Mouse (Mus musculus) stomach, postnatal 0 days (tissue): ENCODE data around the gene Cacna2d1. TPM values are rescaled to one million over a fixed set of nuclear protein-coding genes. Genes with fewer than 3 reads are reported as not detected.

Experiments used
- ATAC-seq: fragments of 200-750 bp; cut with Nextera tagmentation; 2 replicates; pipeline ENCODE4 v1.8.0; 2017; ENCODE audit not compliant: low FRiP score, low TSS enrichment
- DNase-seq: peaks from one replicate; pipeline ENCODE4 v3.0.0-alpha.2; 2016; ENCODE audit warnings: low spot score
- H3K27ac ChIP-seq: fragments of 300-500 bp; sonication (generic); replicated peaks from 2 replicates; pipeline ENCODE4 v1.5.1; 2014; ENCODE audit warnings: mild to moderate bottlenecking, control low read depth
- H3K27me3 ChIP-seq: fragments of 300-500 bp; sonication (generic); 2 replicates; pipeline ENCODE4 v1.6.1; 2014; ENCODE audit warnings: low read length; ENCODE audit not compliant: control insufficient read depth, insufficient read depth
- H3K36me3 ChIP-seq: fragments of 300-500 bp; sonication (generic); 2 replicates; pipeline ENCODE4 v1.6.1; 2014; ENCODE audit warnings: low read length, mixed read lengths; ENCODE audit not compliant: control insufficient read depth, insufficient read depth
- H3K4me1 ChIP-seq: fragments of 300-500 bp; sonication (generic); replicated peaks from 2 replicates; pipeline ENCODE4 v1.6.1; 2014; ENCODE audit warnings: antibody characterized with exemption; ENCODE audit not compliant: control insufficient read depth, insufficient read depth
- H3K4me2 ChIP-seq: fragments of 300-500 bp; sonication (generic); replicated peaks from 2 replicates; pipeline ENCODE4 v1.6.1; 2014; ENCODE audit warnings: low read depth, mild to moderate bottlenecking, control low read depth, moderate library complexity
- H3K4me3 ChIP-seq: fragments of 300-500 bp; sonication (generic); 2 replicates; pipeline ENCODE4 v1.5.1; 2014; ENCODE audit warnings: low read depth, low read length, control low read depth
- H3K9ac ChIP-seq: fragments of 300-500 bp; sonication (generic); 2 replicates; pipeline ENCODE4 v1.6.1; 2014; ENCODE audit warnings: mild to moderate bottlenecking, low read length, control low read depth, mixed read lengths
- H3K9me3 ChIP-seq: fragments of 300-500 bp; sonication (generic); 2 replicates; pipeline ENCODE4 v1.6.1; 2016; ENCODE audit warnings: low read length; ENCODE audit not compliant: control insufficient read depth
- CTCF ChIP-seq: IDR thresholded peaks from 2 replicates; pipeline ENCODE4 v1.5.1; 2016; ENCODE audit warnings: antibody characterized with exemption, low read depth, mild to moderate bottlenecking, moderate library complexity
- EP300 ChIP-seq: optimal IDR thresholded peaks from 2 replicates; pipeline ENCODE3; 2016; ENCODE audit warnings: antibody characterized with exemption
- WGBS: fragments of 180-500 bp; shearing (Covaris S2); extraction: QIAGEN DNeasy Blood & Tissue Kit; methylation state at CpG from one replicate; pipeline ENCODE4 v1.1.7; 2014; 5-methylcytosine and 5-hydroxymethylcytosine counted together
- polyA plus RNA-seq: library from polyadenylated mRNA; unstranded; fragments of >200 nt; fragmentation: Nextera tagmentation; extraction: Ambion mirVana; gene quantifications from 2 replicates; pipeline ENCODE4 v1.2.1, GENCODE M21; 2015

The Cacna2d1 gene
- polyA plus RNA-seq, 1 experiment from 2014 or later = 7.5 TPM

GRCm38 (mm10) chr5:15933017-15933416 is 1.5 kb upstream of the Cacna2d1 start:
- WGBS = 51% methylated on average over 6 of the region's 6 CpGs
- Histone ChIP-seq H3K4me1 (no peaks in the 10 kb centered on the region), H3K27ac (no peak overlapping the region), H3K4me2 (no peak overlapping the region), H3K9ac (no peak overlapping the region), H3K36me3 (no peaks in the 10 kb centered on the region), H3K27me3 (no peaks in the 10 kb centered on the region), H3K9me3 (no peaks in the 10 kb centered on the region), H3K4me3 (no peak overlapping the region)
- no peak for DNase-seq
- ATAC-seq = no peak
- TF ChIP-seq CTCF (no peak), EP300 (no peak)

GRCm38 (mm10) chr5:15933581-15934375 is 713 bp upstream of the Cacna2d1 start:
- H3K27ac ChIP-seq = peak overlapping the region; percentile 91
- H3K4me2 ChIP-seq = peak overlapping the region; percentile 68
- peak overlapping the region; percentile 65 for H3K4me3 ChIP-seq
- peak overlapping the region; percentile 76 for H3K9ac ChIP-seq
- H3K27me3 ChIP-seq = no peaks in the 10 kb centered on the region
- DNase-seq = no peak
- TF ChIP-seq EP300 (no peak), CTCF (no peak)
- WGBS = 14% methylated on average over 17 of the region's 17 CpGs
- no peaks in the 10 kb centered on the region for H3K36me3 ChIP-seq
- peak; percentile 39 for ATAC-seq
- H3K4me1 ChIP-seq = no peaks in the 10 kb centered on the region
- H3K9me3 ChIP-seq = no peaks in the 10 kb centered on the region

- DNase-seq = no peak
- TF ChIP-seq CTCF = no peak
- no peak for TF ChIP-seq EP300
- no peaks in the 10 kb centered on the region for H3K36me3 ChIP-seq
- ATAC-seq = no peak; the same call in 1 of the 2 replicates
- no peaks in the 10 kb centered on the region for H3K4me1 ChIP-seq
- H3K27me3 ChIP-seq = no peaks in the 10 kb centered on the region
- H3K4me3 ChIP-seq = peak overlapping the region; percentile 65
- peak overlapping the region; percentile 76 for H3K9ac ChIP-seq
- H3K27ac ChIP-seq = peak overlapping the region; percentile 91
- H3K9me3 ChIP-seq = no peaks in the 10 kb centered on the region
- H3K4me2 ChIP-seq = peak overlapping the region; percentile 68
- WGBS = 2% methylated on average over 27 of the region's 27 CpGs
Measured at GRCm38 (mm10) chr5:15935234-15935728, 790 bp downstream of the Cacna2d1 start.

DNA sequence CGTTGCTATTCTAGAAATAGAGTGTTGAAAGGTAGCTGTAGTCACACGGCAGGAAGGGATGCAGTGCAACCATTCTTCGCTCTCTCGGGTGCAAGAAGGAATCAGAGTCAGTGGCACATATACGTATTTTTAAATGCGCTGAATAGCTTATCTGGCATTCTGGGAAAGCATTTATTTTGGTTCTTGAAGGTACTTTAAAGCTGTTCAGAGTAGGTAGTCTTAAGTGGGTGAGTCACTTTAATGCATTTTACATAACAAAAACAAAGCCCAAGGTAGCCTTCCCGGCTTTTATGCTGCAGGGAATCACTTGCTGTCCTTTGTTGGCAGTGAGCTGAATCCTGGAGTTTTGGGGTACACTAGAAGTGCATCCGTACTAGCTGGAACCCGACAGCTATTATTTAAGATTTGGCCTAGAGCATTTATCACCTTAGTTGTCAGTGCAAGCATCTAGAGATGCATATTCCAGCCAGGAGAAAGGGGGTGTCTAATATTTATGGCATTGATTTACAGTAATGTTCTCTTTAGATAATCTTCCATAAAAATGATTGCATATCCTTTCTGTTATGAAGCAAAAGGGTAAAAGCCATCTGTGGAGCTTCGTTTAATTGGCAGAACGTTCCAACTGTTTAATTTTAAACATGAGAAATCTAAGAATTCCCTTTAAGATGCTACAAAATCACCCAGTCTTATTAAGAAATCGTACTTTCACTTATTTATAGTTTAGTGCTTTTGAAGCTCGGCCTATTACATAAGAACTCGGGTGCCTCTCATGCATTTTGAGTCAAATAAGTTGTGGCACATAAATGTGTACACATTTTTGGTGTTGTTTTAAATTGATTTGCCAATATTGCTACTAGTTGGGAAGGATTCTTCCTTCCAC is 1.6 kb downstream of the Cacna2d1 start:
- DNase-seq (no peak), ATAC-seq (no peak)
- TF ChIP-seq EP300 = no peak
- no peak for TF ChIP-seq CTCF
- no peaks in the 10 kb centered on the region for H3K36me3 ChIP-seq
- 44% methylated on average over 14 of the region's 14 CpGs for WGBS
- H3K4me2 ChIP-seq = peak overlapping the region; percentile 68
- no peak overlapping the region for H3K27ac ChIP-seq
- no peaks in the 10 kb centered on the region for H3K9me3 ChIP-seq
- no peaks in the 10 kb centered on the region for H3K27me3 ChIP-seq
- no peak overlapping the region for H3K9ac ChIP-seq
- peak overlapping the region; percentile 65 for H3K4me3 ChIP-seq
- no peaks in the 10 kb centered on the region for H3K4me1 ChIP-seq

GRCm38 (mm10) chr5:15941191-15941725 is 6.8 kb downstream of the Cacna2d1 start:
- no peak overlapping the region for H3K4me3 ChIP-seq
- no peaks in the 10 kb centered on the region for H3K36me3 ChIP-seq
- 61% methylated on average over 6 of the region's 6 CpGs for WGBS
- no peaks in the 10 kb centered on the region for H3K4me1 ChIP-seq
- H3K9me3 ChIP-seq = no peaks in the 10 kb centered on the region
- ATAC-seq (no peak), DNase-seq (no peak)
- H3K4me2 ChIP-seq = no peak overlapping the region
- no peak overlapping the region for H3K27ac ChIP-seq
- no peak overlapping the region for H3K9ac ChIP-seq
- TF ChIP-seq CTCF = no peak
- no peak for TF ChIP-seq EP300
- H3K27me3 ChIP-seq = no peaks in the 10 kb centered on the region
